Mouse (Mus musculus) bone marrow, adult 2 months (tissue): ENCODE measurements around the gene Ppil4.

ENCODE experiments used
- CTCF ChIP-seq: fragments of 200-500 bp; IDR thresholded peaks from 2 replicates; pipeline ENCODE4 v1.5.1; 2011; ENCODE audit warnings: low read length, control low read depth; ENCODE audit not compliant: control insufficient read depth, insufficient read depth
- POLR2A ChIP-seq: fragments of 200-500 bp; IDR thresholded peaks from 2 replicates; pipeline ENCODE4 v1.6.1; 2011; ENCODE audit warnings: low read depth, mild to moderate bottlenecking, control low read depth, low read length, borderline replicate concordance; ENCODE audit not compliant: control insufficient read depth

GRCm38 (mm10) chr10:7863411-7863810, 70.7 kb downstream of the Ppil4 start:
- TF ChIP-seq CTCF, result no peak
- no peak for TF ChIP-seq POLR2A
